Mouse (Mus musculus) cerebellum, adult (tissue): ENCODE results near the gene Mex3a.

Source experiments
- ATAC-seq: cut with Nextera tagmentation; 2 replicates; pipeline ENCODE4 v1.9.2; 2017; ENCODE audit warnings: mild to moderate bottlenecking, moderate library complexity, mixed read lengths; ENCODE audit not compliant: insufficient number of reproducible peaks, low FRiP score, low TSS enrichment

Mex3a gene

DNA sequence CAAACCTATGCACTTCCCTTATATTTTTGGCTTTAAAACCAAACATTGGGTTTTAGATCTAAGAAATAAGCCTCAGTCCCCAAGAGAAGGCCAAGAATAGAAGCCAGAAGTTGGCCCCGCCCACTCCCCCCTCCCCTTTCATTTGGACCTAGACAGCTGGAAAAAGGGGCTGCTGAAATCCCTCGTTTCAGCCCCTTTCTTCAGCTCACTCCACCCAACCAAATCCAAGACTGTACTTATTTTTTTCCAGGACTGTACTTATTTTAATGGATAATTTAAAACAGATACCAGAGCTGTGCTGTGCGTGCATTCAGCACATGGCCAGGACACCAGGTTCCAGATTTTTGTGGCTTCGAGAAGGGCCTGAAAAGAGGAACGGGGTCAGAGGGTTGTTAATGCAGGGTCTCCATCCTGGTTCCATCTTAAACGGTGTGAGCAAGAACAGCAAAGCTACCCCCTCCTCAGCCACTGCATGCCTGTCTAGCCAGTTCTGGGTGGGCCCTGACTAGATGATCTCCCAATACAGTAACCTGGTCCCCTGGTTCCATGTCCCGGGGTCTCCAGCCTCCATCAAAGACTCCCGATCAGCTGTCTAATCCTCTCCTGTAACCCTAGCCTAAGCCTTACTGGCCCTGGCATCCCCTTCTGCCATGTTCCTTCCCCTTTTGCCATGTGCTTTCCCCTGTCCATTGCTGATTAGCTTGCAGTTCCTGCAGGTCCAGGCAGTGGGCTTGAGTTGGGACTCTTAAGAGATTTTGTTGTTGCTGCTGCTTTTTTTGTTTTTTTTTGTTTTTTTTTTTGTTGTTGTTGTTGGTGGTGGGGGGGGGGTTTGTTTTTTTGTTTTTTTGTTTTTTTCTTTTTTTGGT lies 28.1 kb upstream of the Mex3a start:
- no peak for ATAC-seq

DNA sequence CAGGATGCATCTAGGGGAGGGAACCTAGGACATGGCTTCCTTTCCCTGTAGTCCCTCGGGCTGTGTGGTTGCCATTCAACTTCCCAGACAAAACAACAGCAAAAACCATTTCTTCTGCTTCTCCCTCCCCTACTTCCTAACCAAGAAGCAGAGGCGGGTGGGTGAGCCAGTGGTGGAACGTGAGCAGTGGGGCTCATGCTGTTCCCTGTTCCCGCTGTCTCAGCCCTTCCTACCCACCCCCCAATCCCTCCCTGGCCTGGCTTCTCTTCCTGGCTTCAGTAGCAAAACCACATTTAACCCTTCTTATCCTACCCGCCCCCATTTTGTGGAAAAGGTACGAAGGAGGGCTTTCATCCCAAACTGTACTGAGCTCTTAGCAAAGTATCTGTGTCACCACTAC lies 27.1 kb upstream of the Mex3a start:
- ATAC-seq, result no peak

GRCm38 (mm10) chr3:88505765-88506164 lies 26.4 kb upstream of the Mex3a start:
- ATAC-seq, result no peak

- peak; percentile 2; the same call in 1 of the 2 replicates for ATAC-seq
Measured at GRCm38 (mm10) chr3:88509250-88509649, 22.9 kb upstream of the Mex3a start.

DNA sequence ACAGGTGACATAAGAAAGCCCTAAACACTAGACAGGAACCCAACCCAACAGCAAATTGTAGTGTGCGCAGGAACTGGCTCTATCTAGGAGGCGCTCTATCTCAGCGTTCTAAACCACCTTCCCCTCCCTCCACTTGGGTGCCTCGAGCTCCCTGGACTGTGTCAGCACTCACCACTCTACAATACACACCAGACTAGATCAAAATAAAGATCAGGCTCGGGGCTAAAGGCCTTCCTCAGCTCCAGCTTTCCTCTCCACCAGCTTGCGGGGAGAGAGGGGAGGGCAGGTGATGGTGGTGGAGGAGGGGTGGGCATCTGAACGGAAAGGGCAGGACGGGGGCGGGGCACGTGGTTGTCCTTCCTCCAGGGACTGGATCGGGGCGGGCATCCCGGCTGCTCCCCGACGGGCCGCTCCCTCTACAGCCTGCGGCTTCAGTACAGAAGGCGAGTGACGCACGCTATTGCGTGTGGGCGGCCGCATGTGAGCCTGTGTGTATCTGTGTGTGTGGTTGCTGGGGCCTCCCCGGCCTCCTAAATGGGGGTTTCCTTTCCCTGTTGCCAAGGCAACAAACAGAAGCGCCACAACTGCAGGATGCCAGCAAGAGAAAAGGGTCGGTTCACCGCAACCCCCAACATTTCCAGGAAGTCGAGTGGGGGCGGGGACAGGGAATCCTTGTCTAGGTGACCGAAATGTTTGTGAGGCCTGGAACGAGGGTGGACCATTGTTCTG lies 22.3 kb upstream of the Mex3a start, which contains the start of gene Lmna:
Gene Lmna, minus strand, starts transcription at position 265 of the 729 bp plus-strand sequence.
- ATAC-seq, result peak; percentile 78

DNA sequence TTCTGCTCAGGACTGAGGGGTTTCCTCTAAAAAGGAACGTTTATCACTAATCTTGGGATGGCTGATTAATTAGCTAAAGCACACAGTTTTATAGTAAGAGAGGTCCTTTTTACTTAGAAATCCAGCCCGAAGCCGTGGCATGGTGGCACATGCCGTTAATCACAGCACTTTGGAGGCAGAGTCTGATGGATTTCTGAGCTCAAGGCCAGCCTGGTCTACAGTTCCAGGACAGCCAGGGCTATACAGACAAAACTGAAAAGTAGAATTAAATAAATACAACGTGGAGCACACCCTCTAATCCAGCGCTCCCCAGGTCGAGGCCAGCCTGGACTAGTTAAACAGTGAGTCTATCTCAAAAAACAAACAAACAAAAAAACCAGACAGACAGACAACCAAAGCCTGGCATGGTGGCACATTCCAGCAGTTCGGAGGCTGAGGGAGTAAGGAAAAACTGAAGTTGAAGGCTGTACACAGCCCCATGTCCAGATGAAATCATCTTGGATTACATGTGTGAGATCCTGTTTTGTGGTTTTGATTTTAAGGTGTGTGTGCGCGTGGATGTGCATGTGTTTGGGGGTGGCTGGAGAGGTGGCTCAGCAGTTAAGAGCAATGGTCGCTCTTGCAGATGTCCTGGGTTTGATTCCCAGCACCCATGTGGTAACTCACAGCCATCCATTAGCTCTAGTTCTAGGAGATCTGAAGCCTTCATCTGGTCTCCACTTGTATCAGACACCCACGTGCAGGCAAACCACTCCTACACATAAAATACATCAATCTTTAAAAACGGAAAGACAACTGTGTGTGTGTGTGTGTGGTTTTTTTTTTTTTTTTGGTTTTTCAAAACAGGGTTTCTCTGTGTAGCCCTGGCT lies 21.5 kb upstream of the Mex3a start:
- ATAC-seq, result no peak

DNA sequence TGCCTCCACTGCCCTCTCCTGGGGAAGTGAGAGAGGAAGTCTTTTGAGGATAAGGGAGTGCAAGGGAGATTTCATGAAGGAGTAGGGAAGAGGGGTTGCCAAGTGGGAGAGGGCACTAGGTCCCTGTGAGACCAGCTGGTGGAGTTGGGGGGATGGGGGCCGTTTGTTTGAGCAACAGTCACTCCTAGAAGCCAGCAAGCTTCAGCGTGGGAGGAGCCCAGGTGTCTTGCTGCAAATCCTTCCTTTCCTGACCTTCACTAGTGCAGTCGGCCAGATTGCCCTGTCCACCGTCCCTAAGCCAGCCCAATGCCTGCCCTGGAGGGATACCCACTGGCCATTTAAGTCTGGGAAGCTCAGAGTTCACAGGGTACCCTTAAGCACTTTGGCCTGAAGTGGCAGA lies 20.6 kb upstream of the Mex3a start:
- no peak for ATAC-seq

DNA sequence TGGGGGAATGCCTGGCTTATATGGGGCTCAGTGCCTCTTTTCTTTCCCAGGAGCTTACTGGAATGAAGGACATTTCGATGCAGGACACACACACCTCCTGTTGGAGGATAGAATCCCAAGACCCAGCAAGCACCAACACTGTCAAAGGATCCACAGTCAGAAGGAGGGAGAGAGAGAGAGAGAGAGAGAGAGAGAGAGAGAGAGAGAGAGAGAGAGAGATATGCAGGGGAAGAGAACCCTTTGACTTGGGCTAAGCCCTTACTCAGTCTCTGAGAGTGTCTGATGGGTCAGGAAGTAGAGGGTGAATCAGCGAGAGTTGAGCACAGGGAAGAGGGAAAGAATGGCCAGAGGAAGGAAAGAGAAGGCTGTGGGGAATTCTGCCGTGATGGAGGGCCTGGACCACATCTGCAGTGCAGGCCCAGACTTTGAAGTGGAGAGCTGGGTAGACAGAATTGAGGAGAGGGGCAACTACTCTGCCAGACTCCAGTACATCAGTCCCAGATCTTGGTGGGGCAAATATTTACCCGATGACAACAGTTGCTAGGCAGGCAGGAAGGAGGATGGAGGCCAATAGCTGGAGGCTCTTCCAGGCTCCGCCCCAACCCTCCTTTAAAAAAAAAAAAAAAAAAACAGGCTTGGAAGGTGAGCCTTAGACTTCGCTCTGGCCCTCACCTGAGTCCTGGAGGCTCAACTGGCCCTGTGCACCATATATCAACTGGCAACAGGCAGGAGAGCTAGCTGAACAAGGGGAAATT lies 19.9 kb upstream of the Mex3a start:
- no peak for ATAC-seq

- no peak for ATAC-seq
Measured at GRCm38 (mm10) chr3:88512896-88513545, 19.2 kb upstream of the Mex3a start.

- no peak for ATAC-seq
Measured at GRCm38 (mm10) chr3:88513546-88514115, 18.6 kb upstream of the Mex3a start.

DNA sequence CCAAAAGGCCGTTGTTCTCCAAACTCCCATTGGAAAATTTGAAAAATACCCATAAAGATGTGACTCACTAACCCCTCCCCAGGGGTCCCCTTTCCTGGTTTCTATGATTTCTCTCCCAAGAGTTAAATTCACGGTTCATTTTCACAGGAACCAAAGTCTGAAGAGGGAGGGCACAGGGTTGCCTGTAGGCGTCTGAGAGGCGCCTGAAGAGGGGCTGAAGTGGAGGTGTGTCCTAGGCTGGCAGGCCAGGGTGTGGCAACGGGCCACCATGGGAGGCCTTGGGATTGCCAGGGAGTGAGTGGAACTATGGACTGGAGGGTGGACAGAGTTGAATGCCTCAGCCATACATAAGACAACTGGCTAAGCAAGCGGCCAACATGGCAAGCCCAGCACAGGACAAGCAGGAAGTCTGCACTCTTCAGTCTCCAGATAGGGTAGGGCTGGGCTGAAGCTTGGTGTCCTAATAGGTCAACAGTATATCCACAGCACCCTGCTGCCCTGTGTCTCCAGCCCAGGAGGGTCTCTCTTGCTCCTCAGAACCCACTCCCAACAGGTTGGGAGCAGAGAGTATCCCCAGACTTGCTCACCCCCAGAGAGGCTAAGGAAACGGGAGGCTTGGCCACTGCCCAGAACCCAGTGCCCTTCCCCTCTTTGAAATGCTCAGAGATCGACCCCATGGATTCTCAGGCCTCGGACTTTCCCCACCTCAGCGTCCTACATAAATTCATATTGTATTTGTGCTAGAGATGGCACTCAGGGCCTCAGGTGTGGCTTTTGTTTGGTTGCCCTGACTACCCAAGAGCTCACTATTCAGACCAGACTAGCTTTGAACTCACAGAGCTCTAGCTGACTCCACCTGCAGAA lies 17.7 kb upstream of the Mex3a start:
- ATAC-seq, result no peak

DNA sequence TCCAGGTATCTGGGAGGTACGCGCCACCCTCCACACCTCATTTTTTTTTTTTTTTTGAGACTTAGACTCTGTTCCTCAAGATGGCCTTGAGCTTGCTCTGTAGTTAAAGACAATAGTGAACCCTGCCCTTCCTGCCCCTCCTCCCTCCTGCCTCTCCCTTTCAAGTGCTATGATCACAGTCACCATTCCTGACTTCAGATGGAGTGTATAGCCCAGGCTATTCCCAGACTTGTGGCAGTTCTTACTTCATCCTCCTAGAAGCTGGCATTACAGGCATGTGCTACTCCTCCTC lies 17.2 kb upstream of the Mex3a start:
- no peak for ATAC-seq

DNA sequence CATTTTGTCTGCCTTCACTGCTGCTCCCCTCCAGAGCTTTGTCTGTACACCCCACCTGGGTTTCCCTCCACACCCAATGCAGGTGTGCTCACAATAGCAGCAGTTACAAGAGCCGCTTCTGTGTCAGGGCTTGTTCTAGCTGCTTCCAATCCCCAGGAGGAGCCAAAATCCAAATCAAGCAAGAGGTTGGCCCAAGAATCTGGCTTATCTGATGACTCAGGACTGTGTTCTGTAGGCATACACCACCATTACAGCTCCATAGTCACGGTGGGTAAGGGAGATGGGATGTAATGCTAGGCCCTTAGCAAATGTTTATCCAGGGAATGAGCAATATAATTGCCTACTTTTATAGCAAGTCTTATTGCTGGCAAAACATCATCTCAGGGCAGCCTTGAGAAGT lies 15.8 kb upstream of the Mex3a start:
- ATAC-seq, result no peak

GRCm38 (mm10) chr3:88518411-88518810 lies 13.8 kb upstream of the Mex3a start:
- ATAC-seq, result no peak

DNA sequence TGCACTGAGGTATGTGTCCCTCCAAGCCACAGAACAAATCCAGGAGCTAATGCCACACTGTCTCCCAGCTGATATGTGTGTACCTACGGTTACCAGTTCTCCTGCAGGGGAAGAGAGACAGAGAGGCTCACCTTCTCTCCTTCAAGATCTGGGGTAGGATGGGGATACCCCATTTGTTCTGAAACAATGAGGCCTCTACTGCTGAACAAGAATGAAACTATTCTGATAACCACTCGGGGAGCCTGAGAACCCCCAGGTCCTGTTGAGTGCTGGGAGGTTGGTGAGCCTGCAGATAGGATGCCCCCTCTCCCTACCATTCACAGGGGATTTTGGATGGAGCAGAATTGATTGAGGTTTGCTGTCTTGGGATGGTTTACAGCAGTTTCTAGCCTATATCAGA lies 12.1 kb upstream of the Mex3a start:
- no peak for ATAC-seq

DNA sequence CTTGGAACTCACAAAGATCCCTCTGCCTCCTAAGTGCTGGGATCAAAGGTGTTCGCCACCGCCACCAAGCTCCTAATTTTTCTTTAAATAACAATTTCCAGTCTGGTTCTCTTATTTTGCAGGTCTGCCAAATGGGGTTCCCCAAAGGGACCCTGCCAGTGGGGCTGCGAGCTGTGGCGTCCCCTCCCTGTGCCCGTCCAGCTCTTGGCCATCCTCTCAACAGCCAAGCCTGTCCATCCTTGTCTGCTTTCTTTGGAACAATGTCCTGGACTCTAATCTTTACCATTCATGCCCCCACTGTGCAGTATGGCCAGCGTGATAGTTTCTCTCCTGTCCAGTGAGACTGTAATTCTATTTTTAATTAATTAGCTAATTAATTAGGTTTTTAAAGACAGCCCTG lies 11.0 kb upstream of the Mex3a start:
- ATAC-seq, result no peak

DNA sequence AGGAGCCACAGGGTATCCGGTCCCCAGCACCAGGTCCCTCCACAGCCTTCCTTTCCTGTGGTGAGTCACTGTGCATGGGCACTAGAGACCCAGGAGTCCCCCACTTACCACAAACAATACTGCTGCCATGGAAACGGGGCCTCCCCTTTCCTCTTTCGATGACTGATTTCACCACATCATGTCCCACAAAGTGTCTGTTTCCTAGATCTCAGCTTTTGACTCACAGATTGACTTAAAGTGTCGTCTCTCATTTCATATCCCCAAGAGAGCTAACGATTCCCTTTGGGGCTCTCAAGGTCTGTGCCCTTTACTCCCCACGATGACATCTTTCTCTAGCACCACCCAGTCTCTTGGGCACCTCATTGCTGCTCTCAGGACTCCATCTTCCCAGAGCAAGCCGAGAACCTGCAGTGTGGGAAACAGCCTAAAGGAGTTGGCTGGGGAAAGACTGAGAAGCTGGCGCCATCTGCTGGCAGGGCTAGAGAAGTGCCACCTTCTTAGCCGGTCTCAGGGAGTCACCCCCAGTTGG lies 10.3 kb upstream of the Mex3a start:
- no peak for ATAC-seq

DNA sequence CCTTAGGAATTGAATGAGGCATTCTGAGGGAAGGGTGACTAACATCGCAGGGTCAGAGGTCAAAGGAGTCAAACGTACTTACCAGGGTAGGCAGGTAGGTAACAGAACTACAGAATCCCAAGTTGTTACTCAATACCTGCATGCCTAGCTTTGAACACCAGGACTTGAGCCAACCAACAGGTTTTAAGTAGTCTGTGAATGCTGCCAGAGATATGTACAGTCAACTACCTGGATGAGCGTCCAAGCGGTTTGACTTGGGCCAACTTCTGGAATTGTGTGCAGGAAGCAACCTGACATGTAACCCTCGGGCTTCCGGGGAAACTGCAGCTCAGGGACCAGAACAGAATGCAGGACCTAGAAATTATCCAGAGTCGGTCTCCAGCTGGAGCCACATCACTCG lies 9.2 kb upstream of the Mex3a start:
- no peak for ATAC-seq
